Mouse (Mus musculus): Measurements from ENCODE around the gene Inha.
A peak's percentile ranks its signal among the peaks of the same experiment; 100 is the strongest.

GRCm38 (mm10) chr1:75467215-75467927 lies 39.5 kb upstream of the Inha start:
- TF ChIP-seq POLR2A (IDR thresholded peaks at IDR 0.05; ENCODE audit: control insufficient read depth in 1 of 2, insufficient read depth in 1 of 2, low read depth in 1 of 2, low read length in 2 of 2, poor library complexity in 1 of 2) (no peak), EP300 (IDR thresholded peaks at IDR 0.05; ENCODE audit: low read depth in 1 of 2, low read length in 2 of 2) (no peak), POLR2AphosphoS5 (IDR thresholded peaks at IDR 0.05; ENCODE audit: borderline replicate concordance, low read depth, low read length) (no peak), MYC (IDR thresholded peaks at IDR 0.05; ENCODE audit: low read depth, low read length) (no peak), ELF1 (IDR thresholded peaks at IDR 0.05; ENCODE audit: low read depth, low read length) (no peak), TBP (IDR thresholded peaks at IDR 0.05; ENCODE audit: low read depth, low read length) (no peak), CTCF (IDR thresholded peaks at IDR 0.05 in 2 of 3, conservative IDR thresholded peaks at IDR 0.05 in 1 of 3; ENCODE audit: control insufficient read depth in 1 of 3, insufficient read depth in 1 of 3, low read depth in 2 of 3, low read length in 3 of 3, poor library complexity in 1 of 3, severe bottlenecking in 1 of 3) (peak; percentile 60 to 96 (median 95)), MXI1 (IDR thresholded peaks at IDR 0.05; ENCODE audit: low read depth, low read length) (no peak), CHD2 (IDR thresholded peaks at IDR 0.05; ENCODE audit: low read length) (no peak), E2F4 (IDR thresholded peaks at IDR 0.05; ENCODE audit: borderline replicate concordance, low read depth, low read length) (no peak)
